Mouse (Mus musculus) bone marrow, adult 2 months (tissue): ENCODE data around the gene Cep41. TPM values are rescaled to one million over a fixed set of nuclear protein-coding genes. Genes with fewer than 3 reads are reported as not detected.

Experiments used
- H3K27ac ChIP-seq: fragments of 200-500 bp; 2 replicates; pipeline ENCODE4 v1.5.1; 2012; ENCODE audit warnings: low read depth, mild to moderate bottlenecking, control low read depth, inconsistent platforms, low read length; ENCODE audit not compliant: control insufficient read depth, poor library complexity, insufficient read depth
- H3K4me1 ChIP-seq: fragments of 200-500 bp; 2 replicates; pipeline ENCODE4 v1.6.1; 2011; ENCODE audit warnings: low read length; ENCODE audit not compliant: control insufficient read depth, insufficient read depth
- H3K4me3 ChIP-seq: fragments of 200-500 bp; replicated peaks from 2 replicates; pipeline ENCODE3; 2011; ENCODE audit warnings: mild to moderate bottlenecking, low read depth, low read length, control low read depth; ENCODE audit not compliant: control insufficient read depth
- CTCF ChIP-seq: fragments of 200-500 bp; IDR thresholded peaks from 2 replicates; pipeline ENCODE4 v1.5.1; 2011; ENCODE audit warnings: low read length, control low read depth; ENCODE audit not compliant: control insufficient read depth, insufficient read depth
- POLR2A ChIP-seq: fragments of 200-500 bp; IDR thresholded peaks from 2 replicates; pipeline ENCODE4 v1.6.1; 2011; ENCODE audit warnings: low read depth, mild to moderate bottlenecking, control low read depth, low read length, borderline replicate concordance; ENCODE audit not compliant: control insufficient read depth
- WGBS: fragments of 180-500 bp; shearing (Covaris S2); methylation state at CpG from one replicate; pipeline ENCODE4 v1.1.7; 2018; 5-methylcytosine and 5-hydroxymethylcytosine counted together
- polyA plus RNA-seq: library from polyadenylated mRNA; stranded (reverse); fragments of >200 nt; gene quantifications from 2 replicates; pipeline ENCODE4 v1.2.4, GENCODE M21; 2011; ENCODE audit warnings: low replicate concordance; ENCODE audit not compliant: missing spikeins, insufficient read depth, insufficient read length

Gene Cep41
- polyA plus RNA-seq, 1 experiment = 6.5 TPM

GRCm38 (mm10) chr6:30714891-30715471, 21.4 kb upstream of the Cep41 start:
- no peak overlapping the region for H3K4me3 ChIP-seq
- TF ChIP-seq CTCF = no peak
- no peak for TF ChIP-seq POLR2A
- H3K27ac ChIP-seq = no peak overlapping the region
- WGBS = 81% methylated on average over 5 of the region's 5 CpGs
- H3K4me1 ChIP-seq = no peaks in the 10 kb centered on the region

GRCm38 (mm10) chr6:30713896-30714295, 20.3 kb upstream of the Cep41 start:
- 80% methylated on average over 11 of the region's 11 CpGs for WGBS
- no peak overlapping the region for H3K27ac ChIP-seq
- no peaks in the 10 kb centered on the region for H3K4me1 ChIP-seq
- TF ChIP-seq CTCF = no peak
- TF ChIP-seq POLR2A = no peak
- H3K4me3 ChIP-seq = no peak overlapping the region

GRCm38 (mm10) chr6:30713455-30713854, 19.9 kb upstream of the Cep41 start:
- Histone ChIP-seq H3K27ac (no peak overlapping the region), H3K4me1 (no peaks in the 10 kb centered on the region), H3K4me3 (no peak overlapping the region)
- WGBS = 68% methylated on average over 6 of the region's 6 CpGs
- TF ChIP-seq POLR2A (no peak), CTCF (no peak)

GRCm38 (mm10) chr6:30712484-30712883, 18.9 kb upstream of the Cep41 start:
- no peak for TF ChIP-seq CTCF
- TF ChIP-seq POLR2A = no peak
- Histone ChIP-seq H3K4me1 (no peaks in the 10 kb centered on the region), H3K27ac (no peak overlapping the region), H3K4me3 (no peak overlapping the region)
- WGBS = 52% methylated on average over 7 of the region's 7 CpGs

- Histone ChIP-seq H3K4me3 (no peak overlapping the region), H3K27ac (no peak overlapping the region), H3K4me1 (no peaks in the 10 kb centered on the region)
- TF ChIP-seq POLR2A = no peak
- WGBS = 89% methylated on average over 10 of the region's 10 CpGs
Observed at GRCm38 (mm10) chr6:30711365-30711763, 17.8 kb upstream of the Cep41 start.

GRCm38 (mm10) chr6:30710371-30711364, 17.1 kb upstream of the Cep41 start:
- Histone ChIP-seq H3K27ac (no peak overlapping the region), H3K4me1 (no peaks in the 10 kb centered on the region), H3K4me3 (no peak overlapping the region)
- TF ChIP-seq POLR2A = no peak
- no peak for TF ChIP-seq CTCF
- 83% methylated on average over 25 of the region's 25 CpGs for WGBS

GRCm38 (mm10) chr6:30709115-30709514, 15.6 kb upstream of the Cep41 start:
- no peak overlapping the region for H3K4me3 ChIP-seq
- WGBS = 82% methylated on average over 6 of the region's 6 CpGs
- no peak overlapping the region for H3K27ac ChIP-seq
- TF ChIP-seq CTCF (no peak), POLR2A (no peak)
- no peaks in the 10 kb centered on the region for H3K4me1 ChIP-seq

- Histone ChIP-seq H3K27ac (no peak overlapping the region), H3K4me3 (no peak overlapping the region), H3K4me1 (no peaks in the 10 kb centered on the region)
- TF ChIP-seq POLR2A = no peak
- TF ChIP-seq CTCF = no peak
- WGBS = 89% methylated on average over 9 of the region's 9 CpGs
Observed at GRCm38 (mm10) chr6:30703977-30704602, 10.5 kb upstream of the Cep41 start.
